Mouse (Mus musculus) liver, adult 10 weeks (tissue): ENCODE results near the gene Klra1. TPM values are rescaled to one million over a fixed set of nuclear protein-coding genes. Genes with fewer than 3 reads are reported as not detected.

Experiments
- polyA plus RNA-seq: library from polyadenylated mRNA; stranded (reverse); fragments of 350-450 nt; fragmentation: Illumina TruSeq; extraction: RNeasy Lipid Tissue Mini Kit (QIAGEN cat#74804); gene quantifications from one replicate; pipeline ENCODE4 v1.2.3, GENCODE M21; 2014; ENCODE audit warnings: low read depth, low replicate concordance

Klra1 gene
- not detected for polyA plus RNA-seq

DNA sequence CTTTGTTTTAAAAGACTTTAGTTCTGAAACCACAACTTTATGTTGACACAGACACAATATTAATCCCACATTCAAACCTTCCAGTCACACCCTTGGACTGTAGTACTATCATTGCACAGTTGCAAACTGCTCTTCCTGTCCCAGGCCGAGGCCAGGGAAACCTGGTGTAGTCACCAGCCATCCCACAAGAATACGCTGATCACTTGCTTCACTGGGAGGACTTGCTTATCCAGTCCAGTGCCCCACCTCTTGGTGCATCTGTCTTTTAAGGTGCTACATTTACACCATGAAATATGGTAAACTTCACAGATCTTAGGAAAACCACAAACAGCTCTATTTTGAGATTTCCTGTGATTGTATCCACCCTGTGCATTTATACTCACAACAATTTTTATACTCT, at the start of gene Klra1:
Gene Klra1, minus strand, starts transcription at position 125 of the 400 bp plus-strand sequence.

DNA sequence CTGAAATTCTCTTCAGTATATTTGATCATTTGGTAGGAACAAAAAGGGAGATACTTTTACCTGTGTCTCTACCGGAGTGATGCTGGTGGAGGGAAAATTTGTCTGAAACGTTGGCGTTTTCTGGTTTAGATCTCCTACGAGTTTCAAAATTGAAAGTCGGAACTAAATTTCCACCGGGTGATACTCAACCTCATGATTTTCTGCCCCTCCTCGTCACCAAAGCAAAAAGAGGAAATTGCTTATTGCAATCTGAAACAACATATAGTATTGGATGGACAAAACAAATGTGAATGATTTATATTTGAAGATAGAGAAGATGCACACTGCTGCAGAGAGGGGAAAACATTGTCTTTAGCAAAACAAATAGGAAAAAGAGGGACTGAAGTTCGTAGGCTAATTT, 49.3 kb downstream of the Klra1 start, which contains the start of gene Klra3:
Gene Klra3, minus strand, starts transcription at position 164 of the 400 bp plus-strand sequence.

Other genes starting within 250 kb of the Klra1 start
- not detected for gene Klra9, start 193.8 kb downstream of the Klra1 start, polyA plus RNA-seq
- not detected for gene Klra7, start 153.6 kb downstream of the Klra1 start, polyA plus RNA-seq
- gene Klra10, start 104.9 kb downstream of the Klra1 start, polyA plus RNA-seq = not detected
- not detected for gene Klra3, start 49.3 kb downstream of the Klra1 start, polyA plus RNA-seq